Mouse (Mus musculus): ENCODE data around the gene Nr4a2. TPM values are rescaled to one million over a fixed set of nuclear protein-coding genes. Genes with fewer than 3 reads are reported as not detected.

Nr4a2 gene
- polyA plus RNA-seq, 1 experiment from 2014 or later = 6.4 TPM

- no peak overlapping the region for H3K4me3 ChIP-seq (ENCODE audit: low read depth, low read length)
- H3K9ac ChIP-seq (ENCODE audit: low read depth, low read length) = no peak overlapping the region
- 79% methylated on average over 6 of the region's 6 CpGs for WGBS
- H3K27me3 ChIP-seq (replicated peaks; ENCODE audit: control insufficient read depth, insufficient read depth, low read length) = no peaks in the 10 kb centered on the region
- H3K4me2 ChIP-seq (ENCODE audit: low read depth, low read length) = no peak overlapping the region
- H3K27ac ChIP-seq (replicated peaks; ENCODE audit: low read depth, low read length) = no peak overlapping the region
- DNase-seq (ENCODE audit: low spot score) (no peak), ATAC-seq (ENCODE audit: low read depth) (no peak)
- no peaks in the 10 kb centered on the region for H3K36me3 ChIP-seq (ENCODE audit: control insufficient read depth, insufficient read depth, low read length)
- no peaks in the 10 kb centered on the region for H3K9me3 ChIP-seq (ENCODE audit: control insufficient read depth, low read length)
- H3K4me1 ChIP-seq (ENCODE audit: control insufficient read depth, insufficient read depth, low read length) = no peaks in the 10 kb centered on the region
These were observed 2.1 kb upstream of the Nr4a2 start for GRCm38 (mm10) chr2:57125891-57126290.

- Histone ChIP-seq H3K4me1 (ENCODE audit: control insufficient read depth, insufficient read depth, low read length) (no peaks in the 10 kb centered on the region), H3K9ac (ENCODE audit: low read depth, low read length) (peak overlapping the region; percentile 99), H3K4me2 (ENCODE audit: low read depth, low read length) (peak overlapping the region; percentile 54), H3K9me3 (ENCODE audit: control insufficient read depth, low read length) (no peaks in the 10 kb centered on the region), H3K36me3 (ENCODE audit: control insufficient read depth, insufficient read depth, low read length) (no peaks in the 10 kb centered on the region), H3K27ac (replicated peaks; ENCODE audit: low read depth, low read length) (peak overlapping the region; percentile 93), H3K4me3 (ENCODE audit: low read depth, low read length) (peak overlapping the region; percentile 62), H3K27me3 (replicated peaks; ENCODE audit: control insufficient read depth, insufficient read depth, low read length) (no peaks in the 10 kb centered on the region)
- DNase-seq (ENCODE audit: low spot score) (no peak), ATAC-seq (ENCODE audit: low read depth) (peak; percentile 88)
- under 1% methylated on average over 31 of the region's 67 CpGs for WGBS
These were observed 520 bp downstream of the Nr4a2 start for GRCm38 (mm10) chr2:57122986-57123980.

GRCm38 (mm10) chr2:57121110-57121509 is 2.7 kb downstream of the Nr4a2 start:
- no peak overlapping the region for H3K4me2 ChIP-seq (ENCODE audit: low read depth, low read length)
- no peak overlapping the region for H3K9ac ChIP-seq (ENCODE audit: low read depth, low read length)
- no peaks in the 10 kb centered on the region for H3K9me3 ChIP-seq (ENCODE audit: control insufficient read depth, low read length)
- 86% methylated on average over 4 of the region's 4 CpGs for WGBS
- H3K4me1 ChIP-seq (ENCODE audit: control insufficient read depth, insufficient read depth, low read length) = no peaks in the 10 kb centered on the region
- H3K27me3 ChIP-seq (replicated peaks; ENCODE audit: control insufficient read depth, insufficient read depth, low read length) = no peaks in the 10 kb centered on the region
- H3K27ac ChIP-seq (replicated peaks; ENCODE audit: low read depth, low read length) = no peak overlapping the region
- H3K36me3 ChIP-seq (ENCODE audit: control insufficient read depth, insufficient read depth, low read length) = no peaks in the 10 kb centered on the region
- ATAC-seq (ENCODE audit: low read depth) (no peak), DNase-seq (ENCODE audit: low spot score) (no peak)
- H3K4me3 ChIP-seq (ENCODE audit: low read depth, low read length) = no peak overlapping the region

- 5% methylated on average over 13 of the region's 13 CpGs for WGBS
- H3K36me3 ChIP-seq (ENCODE audit: control insufficient read depth, insufficient read depth, low read length) = no peaks in the 10 kb centered on the region
- 0 out of 2 replicates have a peak, but pooled peaks have one; percentile 9 for ATAC-seq (ENCODE audit: low read depth)
- H3K9me3 ChIP-seq (ENCODE audit: control insufficient read depth, low read length) = no peaks in the 10 kb centered on the region
- H3K4me3 ChIP-seq (ENCODE audit: low read depth, low read length) = peak overlapping the region; percentile 68
- H3K4me2 ChIP-seq (ENCODE audit: low read depth, low read length) = peak overlapping the region; percentile 99
- H3K27ac ChIP-seq (replicated peaks; ENCODE audit: low read depth, low read length) = peak overlapping the region; percentile 74
- H3K9ac ChIP-seq (ENCODE audit: low read depth, low read length) = peak overlapping the region; percentile 71
- H3K27me3 ChIP-seq (replicated peaks; ENCODE audit: control insufficient read depth, insufficient read depth, low read length) = peaks cover 16% of the 10 kb centered on the region
- peak; percentile 91 for DNase-seq (ENCODE audit: low spot score)
- 0 out of 2 replicates have a peak, but pooled peaks cover 5% of the 10 kb centered on the region for H3K4me1 ChIP-seq (ENCODE audit: control insufficient read depth, insufficient read depth, low read length)
These were observed 6.4 kb downstream of the Nr4a2 start for GRCm38 (mm10) chr2:57117201-57117951.

GRCm38 (mm10) chr2:57116366-57117200 is 7.2 kb downstream of the Nr4a2 start:
- peak; percentile 60 for ATAC-seq (ENCODE audit: low read depth)
- under 1% methylated on average over 43 of the region's 47 CpGs for WGBS

GRCm38 (mm10) chr2:57115864-57116365 is 7.9 kb downstream of the Nr4a2 start:
- peak overlapping the region; percentile 74 for H3K27ac ChIP-seq (replicated peaks; ENCODE audit: low read depth, low read length)
- H3K9ac ChIP-seq (ENCODE audit: low read depth, low read length) = peak overlapping the region; percentile 71
- DNase-seq (ENCODE audit: low spot score) = peak; percentile 63
- peak overlapping the region; percentile 68 for H3K4me3 ChIP-seq (ENCODE audit: low read depth, low read length)
- 0 out of 2 replicates have a peak, but pooled peaks cover 5% of the 10 kb centered on the region for H3K4me1 ChIP-seq (ENCODE audit: control insufficient read depth, insufficient read depth, low read length)
- peak overlapping the region; percentile 99 for H3K4me2 ChIP-seq (ENCODE audit: low read depth, low read length)
- ATAC-seq (ENCODE audit: low read depth) = peak; percentile 1; the same call in 1 of the 2 replicates
- H3K9me3 ChIP-seq (ENCODE audit: control insufficient read depth, low read length) = no peaks in the 10 kb centered on the region
- H3K27me3 ChIP-seq (replicated peaks; ENCODE audit: control insufficient read depth, insufficient read depth, low read length) = peaks cover 30% of the 10 kb centered on the region
- 0% methylated on average over 15 of the region's 28 CpGs for WGBS
- no peaks in the 10 kb centered on the region for H3K36me3 ChIP-seq (ENCODE audit: control insufficient read depth, insufficient read depth, low read length)

More at GRCm38 (mm10) chr2:57116366-57117200, 7.2 kb downstream of the Nr4a2 start:
- peak overlapping the region; percentile 74 for H3K27ac ChIP-seq (replicated peaks; ENCODE audit: low read depth, low read length)
- peaks cover 24% of the 10 kb centered on the region for H3K27me3 ChIP-seq (replicated peaks; ENCODE audit: control insufficient read depth, insufficient read depth, low read length)
- H3K4me1 ChIP-seq (ENCODE audit: control insufficient read depth, insufficient read depth, low read length) = 0 out of 2 replicates have a peak, but pooled peaks cover 5% of the 10 kb centered on the region
- H3K36me3 ChIP-seq (ENCODE audit: control insufficient read depth, insufficient read depth, low read length) = no peaks in the 10 kb centered on the region
- H3K4me2 ChIP-seq (ENCODE audit: low read depth, low read length) = peak overlapping the region; percentile 99
- H3K9ac ChIP-seq (ENCODE audit: low read depth, low read length) = peak overlapping the region; percentile 71
- peak overlapping the region; percentile 68 for H3K4me3 ChIP-seq (ENCODE audit: low read depth, low read length)
- no peaks in the 10 kb centered on the region for H3K9me3 ChIP-seq (ENCODE audit: control insufficient read depth, low read length)
- peak; percentile 91 for DNase-seq (ENCODE audit: low spot score)

- no peaks in the 10 kb centered on the region for H3K36me3 ChIP-seq (ENCODE audit: control insufficient read depth, insufficient read depth, low read length)
- H3K9ac ChIP-seq (ENCODE audit: low read depth, low read length) = peak overlapping the region; percentile 71
- DNase-seq (ENCODE audit: low spot score) (no peak), ATAC-seq (ENCODE audit: low read depth) (no peak)
- H3K9me3 ChIP-seq (ENCODE audit: control insufficient read depth, low read length) = no peaks in the 10 kb centered on the region
- peak overlapping the region; percentile 74; the same call in 1 of the 2 replicates for H3K27ac ChIP-seq (replicated peaks; ENCODE audit: low read depth, low read length)
- H3K27me3 ChIP-seq (replicated peaks; ENCODE audit: control insufficient read depth, insufficient read depth, low read length) = peaks cover 36% of the 10 kb centered on the region
- WGBS = 1% methylated on average over 23 of the region's 25 CpGs
- H3K4me3 ChIP-seq (ENCODE audit: low read depth, low read length) = peak overlapping the region; percentile 68
- H3K4me2 ChIP-seq (ENCODE audit: low read depth, low read length) = peak overlapping the region; percentile 99
- 0 out of 2 replicates have a peak, but pooled peaks cover 5% of the 10 kb centered on the region for H3K4me1 ChIP-seq (ENCODE audit: control insufficient read depth, insufficient read depth, low read length)
These were observed 8.5 kb downstream of the Nr4a2 start for GRCm38 (mm10) chr2:57115181-57115863.

Data from embryonic facial prominence, embryonic 14.5 days (tissue).